Mouse (Mus musculus) ES-E14 (cell line): ENCODE results near the gene 4930442H23Rik. TPM values are rescaled to one million over a fixed set of nuclear protein-coding genes. Genes with fewer than 3 reads are reported as not detected.
A peak's percentile ranks its signal among the peaks of the same experiment; 100 is the strongest.

ENCODE experiments used
- DNase-seq: peaks from one replicate; pipeline ENCODE4 v3.0.0-alpha.2; 2013; ENCODE audit warnings: low read depth, low spot score
- H3K27ac ChIP-seq: 2 replicates; pipeline ENCODE4 v1.5.1; 2012; ENCODE audit warnings: low read depth, mild to moderate bottlenecking, low read length, moderate library complexity, mixed read lengths; ENCODE audit not compliant: poor library complexity, insufficient read depth, severe bottlenecking
- H3K36me3 ChIP-seq: 2 replicates; pipeline ENCODE4 v1.6.1; 2012; ENCODE audit warnings: mild to moderate bottlenecking, low read length, moderate library complexity, mixed read lengths; ENCODE audit not compliant: control insufficient read depth, poor library complexity, insufficient read depth, severe bottlenecking
- H3K4me1 ChIP-seq, 2 experiments: fragments of 150-350 bp in 1 of 2; sonication (generic) in 1 of 2; 2 replicates each; pipeline ENCODE4 v1.6.1; 2012; ENCODE audit warnings: low read length in 2 of 2, mild to moderate bottlenecking in 1 of 2, mixed read lengths in 1 of 2; ENCODE audit not compliant: control insufficient read depth in 2 of 2, insufficient read depth in 2 of 2, poor library complexity in 1 of 2
- H3K4me3 ChIP-seq, 2 experiments: fragments of 150-350 bp in 1 of 2; sonication (generic) in 1 of 2; 2 replicates each; pipeline ENCODE4 v1.5.1; 2012; ENCODE audit warnings: low read length in 2 of 2, low read depth in 1 of 2, mild to moderate bottlenecking in 1 of 2, mixed read lengths in 1 of 2; ENCODE audit not compliant: insufficient read depth in 1 of 2, poor library complexity in 1 of 2, severe bottlenecking in 1 of 2
- H3K9ac ChIP-seq: 2 replicates; pipeline ENCODE4 v1.6.1; 2012; ENCODE audit warnings: low read depth, mild to moderate bottlenecking, low read length, mixed read lengths; ENCODE audit not compliant: poor library complexity, insufficient read depth, severe bottlenecking
- H3K9me3 ChIP-seq: fragments of 150-350 bp; sonication (generic); 2 replicates; pipeline ENCODE4 v1.6.1; 2012; ENCODE audit warnings: low read depth, mild to moderate bottlenecking, low read length; ENCODE audit not compliant: control insufficient read depth, insufficient read depth
- CHD2 ChIP-seq: IDR thresholded peaks from 2 replicates; pipeline ENCODE4 v1.6.1; 2014; ENCODE audit warnings: mild to moderate bottlenecking, low read depth, low read length, inconsistent platforms
- HCFC1 ChIP-seq: IDR thresholded peaks from 2 replicates; pipeline ENCODE4 v1.6.1; 2012; ENCODE audit warnings: low read length, inconsistent platforms, borderline replicate concordance; ENCODE audit not compliant: insufficient read depth
- MAFK ChIP-seq: IDR thresholded peaks from 2 replicates; pipeline ENCODE4 v1.6.1; 2014; ENCODE audit warnings: mild to moderate bottlenecking, low read depth, low read length, inconsistent platforms; ENCODE audit not compliant: insufficient read depth
- ZC3H11A ChIP-seq: IDR thresholded peaks from 2 replicates; pipeline ENCODE4 v1.6.1; 2012; ENCODE audit warnings: low read depth, mild to moderate bottlenecking, inconsistent platforms, low read length, borderline replicate concordance
- ZNF384 ChIP-seq: IDR thresholded peaks from 2 replicates; pipeline ENCODE4 v1.6.1; 2012; ENCODE audit warnings: low read depth, low read length, inconsistent platforms
- in situ Hi-C, 2 experiments: fragments of 600-800 bp; cut with MboI; formaldehyde crosslinking; loops; one replicate each; pipeline ENCODE4 v1.15.1; 2025; ENCODE audit warnings: low sequenced_read_pairs in 2 of 2, inconsistent platforms in 1 of 2; ENCODE audit not compliant: unreplicated experiment in 2 of 2
- total RNA-seq: library from RNA; depleted of rRNA; stranded (reverse); fragments of 300-350 nt; gene quantifications from 2 replicates; pipeline ENCODE4 v1.2.3, GENCODE M21; 2012

The 4930442H23Rik gene
- total RNA-seq, 1 experiment, result 0.54 TPM

DNA sequence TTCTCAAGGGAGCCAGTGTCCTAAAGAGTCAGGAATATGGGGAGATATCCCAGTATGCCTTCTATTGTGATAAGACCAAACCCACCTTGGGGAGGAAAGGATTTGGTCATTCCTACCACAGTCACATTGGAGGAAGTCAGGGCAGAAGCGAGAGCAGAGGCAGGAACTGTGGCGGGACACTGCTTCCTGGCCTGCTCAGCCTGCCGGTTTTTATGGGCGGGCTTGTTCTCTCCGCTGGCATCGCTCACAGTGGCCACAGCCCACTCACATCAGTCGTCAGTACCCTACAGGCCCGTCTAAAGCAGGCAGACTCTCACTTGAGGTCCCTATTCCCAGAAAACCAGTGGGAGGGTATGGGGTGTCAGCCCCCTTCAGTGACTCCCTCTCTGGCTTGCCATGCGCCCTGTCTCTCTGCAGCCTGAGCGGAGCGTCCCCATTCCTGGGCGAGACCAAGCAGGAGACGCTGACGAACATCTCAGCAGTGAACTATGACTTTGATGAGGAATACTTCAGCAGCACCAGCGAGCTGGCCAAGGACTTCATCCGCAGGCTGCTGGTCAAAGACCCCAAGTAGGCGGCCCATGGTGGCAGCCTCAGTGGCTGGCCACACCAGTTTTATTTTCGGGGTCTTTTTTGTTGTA lies 7.8 kb upstream of the 4930442H23Rik start:
- in situ Hi-C loops, result no loop called here
- peak overlapping the region; percentile 16; the same call in 1 of the 2 replicates for H3K9ac ChIP-seq
- peak overlapping the region in 1 of 2 experiments; percentile 68; a peak in 1 of 4 replicates for H3K4me3 ChIP-seq
- peaks cover 10% of the 10 kb centered on the region; the same call in 1 of the 2 replicates for H3K36me3 ChIP-seq
- peaks cover 2 to 23% of the 10 kb centered on the region in 2 experiments; a peak in 3 of 4 replicates for H3K4me1 ChIP-seq
- DNase-seq, result no peak
- no peaks in the 10 kb centered on the region for H3K9me3 ChIP-seq
- no peak for TF ChIP-seq CHD2
- TF ChIP-seq ZC3H11A, result no peak
- TF ChIP-seq HCFC1, result no peak
- TF ChIP-seq MAFK, result no peak
- TF ChIP-seq ZNF384, result no peak
- H3K27ac ChIP-seq, result no peak overlapping the region

DNA sequence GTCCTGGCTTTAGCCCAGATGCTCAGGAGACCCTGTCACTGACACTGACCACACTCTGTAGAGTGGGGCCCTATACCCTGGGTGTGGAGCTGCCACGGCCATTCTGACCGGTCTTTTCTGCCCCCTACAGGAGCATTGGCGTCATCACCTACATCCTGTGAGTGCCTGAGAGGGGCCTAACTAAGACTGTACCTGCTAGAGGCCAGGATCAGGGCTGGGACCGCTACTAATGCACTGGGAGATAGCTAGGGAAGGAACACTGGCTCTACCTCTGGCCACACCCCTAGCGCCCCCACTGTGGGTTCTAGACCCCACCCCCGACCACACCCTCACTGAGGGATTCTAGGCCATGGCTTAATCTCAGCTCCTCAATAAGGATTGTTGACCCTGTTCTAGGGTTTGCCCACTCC lies 7.3 kb upstream of the 4930442H23Rik start:
- TF ChIP-seq ZNF384 (no peak), CHD2 (no peak)
- no peak for DNase-seq
- H3K9ac ChIP-seq, result no peak overlapping the region
- no peak overlapping the region for H3K4me3 ChIP-seq
- in situ Hi-C loops, result no loop called here
- no peaks in the 10 kb centered on the region for H3K9me3 ChIP-seq
- peaks cover 2 to 23% of the 10 kb centered on the region in 2 experiments; a peak in 3 of 4 replicates for H3K4me1 ChIP-seq
- H3K36me3 ChIP-seq, result peaks cover 10% of the 10 kb centered on the region; the same call in 1 of the 2 replicates
- no peak overlapping the region for H3K27ac ChIP-seq

DNA sequence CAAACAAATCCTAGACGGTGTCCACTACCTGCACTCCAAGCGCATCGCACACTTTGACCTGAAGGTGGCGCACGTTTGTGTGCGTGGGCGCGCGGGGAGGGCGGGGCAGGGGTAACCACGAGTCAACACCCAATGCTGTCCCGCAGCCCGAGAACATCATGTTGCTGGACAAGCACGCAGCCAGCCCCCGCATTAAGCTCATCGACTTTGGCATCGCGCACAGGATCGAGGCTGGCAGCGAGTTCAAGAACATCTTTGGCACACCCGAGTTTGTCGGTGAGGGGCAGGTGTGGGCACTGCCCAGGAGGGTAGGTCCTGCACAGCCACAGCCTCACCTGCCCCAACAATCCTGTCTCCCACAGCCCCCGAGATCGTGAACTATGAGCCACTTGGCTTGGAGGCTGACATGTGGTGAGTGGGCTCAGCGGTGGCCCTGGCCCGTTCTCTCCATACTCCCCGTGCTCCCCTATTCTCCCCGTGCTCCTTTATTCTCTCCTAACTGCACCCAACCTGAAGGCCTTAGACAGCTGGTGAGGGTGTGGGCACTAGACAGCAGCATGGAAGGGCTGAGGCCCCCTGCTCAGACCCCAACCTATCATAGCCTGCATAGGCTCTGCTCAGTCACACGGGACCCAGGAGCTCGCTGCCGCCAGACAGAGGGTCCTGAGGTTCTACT lies 6.7 kb upstream of the 4930442H23Rik start:
- DNase-seq, result no peak
- Histone ChIP-seq H3K27ac (no peak overlapping the region), H3K9me3 (no peaks in the 10 kb centered on the region), H3K4me1 (peaks cover 2 to 23% of the 10 kb centered on the region in 2 experiments; a peak in 3 of 4 replicates), H3K4me3 (peak overlapping the region; percentile 20 to 46), H3K9ac (peak overlapping the region; percentile 57; the same call in 1 of the 2 replicates), H3K36me3 (peaks cover 10% of the 10 kb centered on the region)
- no peak for TF ChIP-seq ZNF384
- TF ChIP-seq ZC3H11A, result no peak
- no peak for TF ChIP-seq CHD2
- no peak for TF ChIP-seq MAFK
- no peak for TF ChIP-seq HCFC1
- in situ Hi-C loops, result no loop called here

DNA sequence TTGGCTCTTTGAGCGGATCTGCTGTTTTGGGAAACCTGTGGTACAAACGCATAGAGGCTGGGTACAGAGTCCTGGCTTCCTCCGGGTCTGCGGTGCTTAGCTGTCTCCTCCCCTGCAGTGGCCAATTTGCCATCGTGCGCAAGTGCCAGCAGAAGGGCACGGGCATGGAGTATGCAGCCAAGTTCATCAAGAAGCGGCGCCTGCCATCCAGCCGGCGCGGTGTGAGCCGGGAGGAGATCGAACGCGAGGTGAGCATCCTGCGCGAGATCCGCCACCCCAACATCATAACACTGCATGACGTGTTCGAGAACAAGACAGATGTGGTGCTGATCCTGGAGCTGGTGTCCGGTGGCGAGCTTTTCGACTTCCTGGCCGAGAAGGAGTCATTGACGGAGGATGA lies 6.2 kb upstream of the 4930442H23Rik start:
- Histone ChIP-seq H3K36me3 (peaks cover 15% of the 10 kb centered on the region), H3K9ac (peak overlapping the region; percentile 57), H3K4me3 (peak overlapping the region; percentile 20 to 46), H3K27ac (no peak overlapping the region), H3K9me3 (no peaks in the 10 kb centered on the region), H3K4me1 (peaks cover 2 to 23% of the 10 kb centered on the region in 2 experiments; a peak in 3 of 4 replicates)
- in situ Hi-C loops, result no loop called here
- no peak for DNase-seq
- TF ChIP-seq CHD2, result no peak
- TF ChIP-seq ZNF384, result no peak
- no peak for TF ChIP-seq HCFC1
- TF ChIP-seq MAFK, result no peak
- TF ChIP-seq ZC3H11A, result no peak
